Mouse (Mus musculus): Measurements from ENCODE around the gene Pou4f1. TPM values are rescaled to one million over a fixed set of nuclear protein-coding genes. Genes with fewer than 3 reads are reported as not detected.

Pou4f1 gene
- 0.14 TPM in 2 replicates for polyA plus RNA-seq (2012; rRNA removed)

GRCm38 (mm10) chr14:104467966-104468622, at the start of gene Pou4f1:
TSS of gene Pou4f1 (minus strand) at chr14:104467999.

Other genes with a start within 250 kb of the Pou4f1 start
- gene Rnf219, start 54.6 kb upstream of the Pou4f1 start, polyA plus RNA-seq (2012; rRNA removed) = 1.7 and 1.9 TPM in 2 replicates